Mouse (Mus musculus) liver, adult 10 weeks (tissue): ENCODE measurements around the gene Hoxa13. TPM values are rescaled to one million over a fixed set of nuclear protein-coding genes. Genes with fewer than 3 reads are reported as not detected.

Source experiments
- polyA plus RNA-seq: library from polyadenylated mRNA; stranded (reverse); fragments of 350-450 nt; fragmentation: Illumina TruSeq; extraction: RNeasy Lipid Tissue Mini Kit (QIAGEN cat#74804); gene quantifications from one replicate; pipeline ENCODE4 v1.2.3, GENCODE M21; 2014; ENCODE audit warnings: low read depth, low replicate concordance

Gene Hoxa13
- polyA plus RNA-seq = not detected

GRCm38 (mm10) chr6:52260654-52261575, at the start of gene Hoxa13:
Gene Hoxa13 (minus strand): TSS chr6:52260880.

GRCm38 (mm10) chr6:52245757-52246142, 14.9 kb downstream of the Hoxa13 start, which contains the start of gene Hoxa11:
Gene Hoxa11 (minus strand): TSS chr6:52245810.

GRCm38 (mm10) chr6:52240389-52241000, 20.2 kb downstream of the Hoxa13 start, which contains the start of gene Hoxa10:
Gene Hoxa10 (minus strand): TSS chr6:52240854.

GRCm38 (mm10) chr6:52230516-52231165, 30.0 kb downstream of the Hoxa13 start, which contains the start of gene Hoxa9:
Gene Hoxa9 (minus strand): TSS chr6:52231089.

GRCm38 (mm10) chr6:52221337-52221992, 39.2 kb downstream of the Hoxa13 start, which contains the start of gene Hoxa7:
Gene Hoxa7 (minus strand): TSS chr6:52221854.

GRCm38 (mm10) chr6:52213119-52213986, 47.3 kb downstream of the Hoxa13 start, which contains the start of the genes Hoxa3 and Gm28308:
Gene Hoxa3 (minus strand): TSS chr6:52213336.
Gene Gm28308 (minus strand): TSS chr6:52213339.

GRCm38 (mm10) chr6:52208072-52208867, 52.4 kb downstream of the Hoxa13 start, which contains the start of gene Hoxa6:
Gene Hoxa6 (minus strand): TSS chr6:52208722.

Other genes with a start within 250 kb of the Hoxa13 start
- 33.2 TPM for gene Skap2, start 248.3 kb downstream of the Hoxa13 start, polyA plus RNA-seq
- gene Hoxa1, start 102.6 kb downstream of the Hoxa13 start, polyA plus RNA-seq = not detected
- 0.58 TPM for gene Hoxa2, start 96.0 kb downstream of the Hoxa13 start, polyA plus RNA-seq
- gene 5730596B20Rik, start 83.4 kb downstream of the Hoxa13 start, polyA plus RNA-seq = 0.13 TPM
- gene Hoxa4, start 69.1 kb downstream of the Hoxa13 start, polyA plus RNA-seq = not detected
- gene Hoxa5, start 56.3 kb downstream of the Hoxa13 start, polyA plus RNA-seq = 0.61 TPM
- gene Hoxa6, start 52.2 kb downstream of the Hoxa13 start, polyA plus RNA-seq = not detected
- gene Hoxa3, start 47.5 kb downstream of the Hoxa13 start, polyA plus RNA-seq = 0.53 TPM
- not detected for gene Gm28308, start 47.5 kb downstream of the Hoxa13 start, polyA plus RNA-seq
- not detected for gene Hoxa7, start 39.0 kb downstream of the Hoxa13 start, polyA plus RNA-seq
- gene Hoxa9, start 29.8 kb downstream of the Hoxa13 start, polyA plus RNA-seq = not detected
- gene Hoxa10, start 20.0 kb downstream of the Hoxa13 start, polyA plus RNA-seq = not detected
- not detected for gene Hoxa11, start 15.1 kb downstream of the Hoxa13 start, polyA plus RNA-seq
- gene Evx1, start 52.6 kb upstream of the Hoxa13 start, polyA plus RNA-seq = not detected